Comparison of ENCODE assay signal across 22 mouse cellular contexts in the genomic region with DNA sequence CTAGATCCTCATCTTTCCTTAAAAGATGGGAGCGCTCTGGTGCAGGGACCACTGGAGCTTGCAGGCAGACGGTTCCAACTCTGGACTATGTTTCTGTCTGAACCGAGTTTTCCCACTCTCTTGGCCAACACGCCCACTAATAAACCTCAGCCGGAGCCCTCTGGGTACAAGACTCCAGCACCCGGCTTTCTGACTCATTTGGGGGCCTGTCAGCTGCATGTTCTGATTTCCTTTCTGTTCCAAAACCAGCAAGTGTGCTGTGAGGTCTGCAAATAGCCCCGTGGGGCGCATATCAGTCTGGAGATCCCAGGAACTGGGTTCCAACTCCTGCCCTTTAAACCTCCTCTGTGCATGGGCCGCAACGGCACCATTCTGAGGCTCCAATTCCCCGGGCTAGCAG. TPM values are rescaled to one million over a fixed set of nuclear protein-coding genes. Genes with fewer than 3 reads are reported as not detected.
A peak's percentile ranks its signal among the peaks of the same experiment; 100 is the strongest.
DNase-seq lines count a peak whose midpoint lies in the region; ATAC-seq and TF ChIP-seq lines count a peak whose summit lies in the region.
"Had no signal": no experiment of that assay in that cellular context is flagged by ENCODE, and none has a peak within 500 bp of the region (broad histone marks: within the 10 kb centered on the region; RNA-seq: fewer than 3 reads in every experiment).

No protein-coding gene starts in this region.

- no peak for DNase-seq in heart, embryonic 10.5 days (ENCODE audit: low spot score)
- no peak for DNase-seq in heart, postnatal 10 days
- no peak for DNase-seq in left cerebral cortex, adult 2 months (ENCODE audit: extremely low spot score in 1 of 2, low spot score in 2 of 2)
- no peak for DNase-seq in left cerebral cortex, postnatal 4 days
- peak; percentile 65 for DNase-seq in 3T3-L1 (ENCODE audit: low read depth, low spot score)
- peak; percentile 53 for DNase-seq in brain, adult 2 months (ENCODE audit: low read depth, low spot score)
- no peak for DNase-seq in adrenal gland, adult 2 months
- DNase-seq: adrenal gland, postnatal 10 days; cerebellum, adult 9-10 months; kidney, adult 11 months; kidney, postnatal 4 days; layer of hippocampus, adult 9-11 months; lung, adult 18-20 months; right cerebral cortex, postnatal 14 days; thymus, adult 2 months; thymus, postnatal 4 days had no signal

- no peak overlapping the region for H3K4me3 ChIP-seq in heart, embryonic 10.5 days
- H3K4me3 ChIP-seq in left cerebral cortex, adult 2 months = no peak overlapping the region
- no peak overlapping the region for H3K4me3 ChIP-seq in kidney, embryonic 16.5 days (ENCODE audit: low read length)
- H3K4me3 ChIP-seq: hindbrain, embryonic 10.5 days; kidney, embryonic 15.5 days; liver, embryonic 12.5 days; midbrain, embryonic 13.5 days had no signal

- no peaks in the 10 kb centered on the region for H3K9me3 ChIP-seq in heart, embryonic 10.5 days
- H3K9me3 ChIP-seq in kidney, embryonic 16.5 days (ENCODE audit: low read length) = no peaks in the 10 kb centered on the region
- H3K9me3 ChIP-seq: hindbrain, embryonic 10.5 days; kidney, embryonic 15.5 days; liver, embryonic 12.5 days; midbrain, embryonic 13.5 days had no signal

- no peak overlapping the region for H3K9ac ChIP-seq in kidney, embryonic 16.5 days (replicated peaks; ENCODE audit: low read length)
- H3K9ac ChIP-seq: kidney, embryonic 15.5 days; liver, embryonic 12.5 days; midbrain, embryonic 13.5 days had no signal

- no peaks in the 10 kb centered on the region for H3K36me3 ChIP-seq in heart, embryonic 10.5 days
- H3K36me3 ChIP-seq in kidney, embryonic 16.5 days (ENCODE audit: insufficient read depth, low read length) = no peaks in the 10 kb centered on the region
- H3K36me3 ChIP-seq: hindbrain, embryonic 10.5 days; kidney, embryonic 15.5 days; liver, embryonic 12.5 days; midbrain, embryonic 13.5 days had no signal

- no peak for ATAC-seq in kidney, embryonic 16.5 days (ENCODE audit: low FRiP score, low TSS enrichment)

- H3K27me3 ChIP-seq in heart, embryonic 10.5 days (ENCODE audit: insufficient read depth, poor library complexity, severe bottlenecking) = no peaks in the 10 kb centered on the region
- no peaks in the 10 kb centered on the region for H3K27me3 ChIP-seq in kidney, embryonic 16.5 days (ENCODE audit: insufficient read depth, low read length)
- H3K27me3 ChIP-seq: kidney, embryonic 15.5 days; liver, embryonic 12.5 days; midbrain, embryonic 13.5 days had no signal

- no peak overlapping the region for H3K4me2 ChIP-seq in kidney, embryonic 16.5 days (replicated peaks; ENCODE audit: low read depth, low read length)
- H3K4me2 ChIP-seq: kidney, embryonic 15.5 days; liver, embryonic 12.5 days; midbrain, embryonic 13.5 days had no signal

- peak overlapping the region; percentile 76; the same call in 1 of the 2 replicates for H3K27ac ChIP-seq in heart, embryonic 10.5 days
- H3K27ac ChIP-seq in left cerebral cortex, adult 2 months = peak overlapping the region; percentile 63; the same call in 1 of the 2 replicates
- no peak overlapping the region for H3K27ac ChIP-seq in kidney, embryonic 16.5 days (ENCODE audit: low read length)
- H3K27ac ChIP-seq: kidney, embryonic 15.5 days; liver, embryonic 12.5 days; stomach, postnatal 0 days had no signal

- 83% methylated on average over 11 of the region's 11 CpGs for WGBS in heart, embryonic 10.5 days
- 75% methylated on average over 11 of the region's 11 CpGs for WGBS in kidney, embryonic 16.5 days

- intact Hi-C loops in heart, postnatal 10 days (cut with DNase I) = loop anchor here (2.0 kb wide), 2 partner anchors 85 to 95 kb away; a partner anchor contains a TSS
- intact Hi-C loops in left cerebral cortex, adult 2 months (cut with DNase I) = loop anchor here (5.0 kb wide), 1 partner anchor 134 kb away; no protein-coding TSS in a partner anchor
- intact Hi-C loops in left cerebral cortex, postnatal 4 days (cut with DNase I) = loop anchor here (5.0 kb wide), 1 partner anchor 94 kb away; no protein-coding TSS in a partner anchor

- H3K4me1 ChIP-seq in heart, embryonic 10.5 days = peaks cover 93% of the 10 kb centered on the region
- peaks cover 41% of the 10 kb centered on the region for H3K4me1 ChIP-seq in kidney, embryonic 16.5 days (ENCODE audit: insufficient read depth, low read length)

- no peak for TF ChIP-seq CTCF in left cerebral cortex, adult 2 months (IDR thresholded peaks at IDR 0.05)

RNA-seq across cellular contexts. Expression of a gene that starts 47.6 kb away (rescaled TPM):
- 86.9 and 116 TPM in 2 replicates for polyA plus RNA-seq in heart, embryonic 10.5 days (2016; fragmentation: Nextera tagmentation; extraction: Ambion mirVana)
- total RNA-seq in heart, postnatal 10 days (2021) = 10 to 100 TPM; 47.9 to 52.7 TPM
- total RNA-seq in left cerebral cortex, adult 2 months (2021) = 10 to 100 TPM; 46.7 to 52.1 TPM
- total RNA-seq in left cerebral cortex, postnatal 4 days (2021) = 10 to 100 TPM; 58.1 to 59.9 TPM
- 100 and 102 TPM in 2 replicates for polyA plus RNA-seq in kidney, embryonic 16.5 days (2015; fragmentation: Nextera tagmentation; extraction: Ambion mirVana)
- total RNA-seq in adrenal gland, adult 2 months (2021) = 10 to 100 TPM; 40.0 to 56.3 TPM
- polyA plus RNA-seq in adrenal gland, adult 2 months (2012; rRNA removed) = 18.8 and 28.8 TPM in 2 replicates

RNA-seq across cellular contexts. Expression of a gene that starts 51.3 kb away (rescaled TPM):
- 19.6 and 20.1 TPM in 2 replicates for polyA plus RNA-seq in heart, embryonic 10.5 days (2016; fragmentation: Nextera tagmentation; extraction: Ambion mirVana)
- total RNA-seq in heart, postnatal 10 days (2021) = 10 to 100 TPM; 11.9 to 14.2 TPM
- total RNA-seq in left cerebral cortex, adult 2 months (2021) = 10 to 100 TPM; 35.4 to 39.1 TPM
- 10 to 100 TPM; 32.5 to 34.1 TPM for total RNA-seq in left cerebral cortex, postnatal 4 days (2021)
- polyA plus RNA-seq in kidney, embryonic 16.5 days (2015; fragmentation: Nextera tagmentation; extraction: Ambion mirVana) = 30.6 and 32.4 TPM in 2 replicates
- total RNA-seq in adrenal gland, adult 2 months (2021) = 10 to 100 TPM; 28.9 to 49.2 TPM
- polyA plus RNA-seq in adrenal gland, adult 2 months (2012; rRNA removed) = 177 and 230 TPM in 2 replicates

Comparison
In these comparisons a context has a peak if more than half of its experiments do, and no peak if none do; other contexts are left out.
1. DNase-seq: peak in 3T3-L1 (single experiment) and brain, adult 2 months (single experiment); none in heart, embryonic 10.5 days (single experiment), heart, postnatal 10 days (0 of 2), left cerebral cortex, adult 2 months (0 of 2), left cerebral cortex, postnatal 4 days (single experiment) and adrenal gland, adult 2 months (single experiment).